ENCODE assay signal across 15 mouse cellular contexts in genomic region chr7:128540734-128541133, GRCm38 (mm10). TPM values are rescaled to one million over a fixed set of nuclear protein-coding genes. Genes with fewer than 3 reads are reported as not detected.
DNase-seq lines count a peak whose midpoint lies in the region; ATAC-seq and TF ChIP-seq lines count a peak whose summit lies in the region.
"Had no signal": no experiment of that assay in that cellular context is flagged by ENCODE, and none has a peak within 500 bp of the region (broad histone marks: within the 10 kb centered on the region; RNA-seq: fewer than 3 reads in every experiment).

No protein-coding gene starts in this region.

- WGBS in heart, adult 2 months: 35% methylated on average over 16 of the region's 16 CpGs
- 84% methylated on average over 16 of the region's 16 CpGs for WGBS in lung, embryonic 14.5 days
- WGBS in heart, embryonic 15.5 days: 77% methylated on average over 16 of the region's 16 CpGs
- WGBS in stomach, embryonic 16.5 days: 83% methylated on average over 16 of the region's 16 CpGs

- no peak for TF ChIP-seq CTCF in heart, adult 2 months (IDR thresholded peaks at IDR 0.05)
- no peak for TF ChIP-seq CTCF in lung, embryonic 14.5 days (IDR thresholded peaks at IDR 0.05; ENCODE audit: low read depth)

- H3K27ac ChIP-seq in heart, adult 2 months: peak overlapping the region; percentile 93
- 0 out of 2 replicates have a peak overlapping the region, but pooled peaks have one; percentile 21 for H3K27ac ChIP-seq in lung, embryonic 14.5 days (ENCODE audit: low read depth)
- peak overlapping the region; percentile 90 for H3K27ac ChIP-seq in heart, embryonic 15.5 days
- H3K27ac ChIP-seq in stomach, embryonic 16.5 days (ENCODE audit: low read length): peak overlapping the region; percentile 50
- H3K27ac ChIP-seq: liver, embryonic 14.5 days; neural tube, embryonic 15.5 days had no signal

- peak overlapping the region; percentile 26; the same call in 1 of the 2 replicates for H3K4me3 ChIP-seq in heart, adult 2 months
- H3K4me3 ChIP-seq in lung, embryonic 14.5 days (ENCODE audit: low read depth, low read length): no peak overlapping the region
- H3K4me3 ChIP-seq in heart, embryonic 15.5 days: no peak overlapping the region
- H3K4me3 ChIP-seq in stomach, embryonic 16.5 days (replicated peaks; ENCODE audit: low read length): no peak overlapping the region
- H3K4me3 ChIP-seq: neural tube, embryonic 15.5 days had no signal

- intact Hi-C loops in heart, adult 2 months (cut with DNase I): loop anchor here (1.0 kb wide), 1 partner anchor 17 kb away; the partner anchor contains the start of gene Bag3

- no peak for ATAC-seq in lung, embryonic 14.5 days (ENCODE audit: insufficient read depth)
- ATAC-seq in heart, embryonic 15.5 days (replicated peaks; ENCODE audit: insufficient number of reproducible peaks, insufficient read depth, low FRiP score, low read depth): no peak
- ATAC-seq in stomach, embryonic 16.5 days (ENCODE audit: insufficient read depth, low FRiP score): no peak
- no peak for ATAC-seq in megakaryocyte, adult 5-6 weeks (ENCODE audit: poor library complexity, severe bottlenecking)
- ATAC-seq: Patski had no signal

- peak in 1 of 2 experiments; percentile 46 for DNase-seq in heart, adult 2 months
- DNase-seq in heart, adult 8-10 months (ENCODE audit: low spot score): no peak
- no peak for DNase-seq in lung, embryonic 14.5 days
- no peak for DNase-seq in lung, postnatal 25 days (ENCODE audit: low spot score)
- no peak for DNase-seq in layer of hippocampus, adult 9-10 months (ENCODE audit: low spot score)
- DNase-seq: adrenal gland, postnatal 14 days; gastrocnemius, postnatal 14 days; midbrain, embryonic 14.5 days; right cerebral cortex, postnatal 14 days had no signal

- H3K79me2 ChIP-seq in heart, adult 2 months (replicated peaks; ENCODE audit: control insufficient read depth, insufficient read depth, low read length): peaks cover 2% of the 10 kb centered on the region

- H3K9me3 ChIP-seq in lung, embryonic 14.5 days (ENCODE audit: low read depth, low read length): no peaks in the 10 kb centered on the region
- no peaks in the 10 kb centered on the region for H3K9me3 ChIP-seq in heart, embryonic 15.5 days (replicated peaks)
- H3K9me3 ChIP-seq in stomach, embryonic 16.5 days (replicated peaks; ENCODE audit: control insufficient read depth, low read length): no peaks in the 10 kb centered on the region
- H3K9me3 ChIP-seq: neural tube, embryonic 15.5 days had no signal

- H3K4me2 ChIP-seq in lung, embryonic 14.5 days: no peak overlapping the region
- H3K4me2 ChIP-seq in heart, embryonic 15.5 days: no peak overlapping the region
- no peak overlapping the region for H3K4me2 ChIP-seq in stomach, embryonic 16.5 days (ENCODE audit: low read depth, low read length)
- H3K4me2 ChIP-seq: neural tube, embryonic 15.5 days had no signal

- no peaks in the 10 kb centered on the region for H3K27me3 ChIP-seq in heart, adult 2 months (ENCODE audit: control insufficient read depth, insufficient read depth, low read length)
- no peaks in the 10 kb centered on the region for H3K27me3 ChIP-seq in lung, embryonic 14.5 days (ENCODE audit: insufficient read depth, low read length)
- H3K27me3 ChIP-seq in heart, embryonic 15.5 days: no peaks in the 10 kb centered on the region
- H3K27me3 ChIP-seq in stomach, embryonic 16.5 days (ENCODE audit: control insufficient read depth, insufficient read depth, low read length): no peaks in the 10 kb centered on the region
- H3K27me3 ChIP-seq: neural tube, embryonic 15.5 days; Patski had no signal

- TF ChIP-seq EP300 in heart, adult 2 months (IDR thresholded peaks at IDR 0.05; ENCODE audit: insufficient read depth, low read depth, low read length): 0 out of 2 replicates have a peak, but pooled peaks have one; percentile 34

- TF ChIP-seq POLR2A in heart, adult 2 months (IDR thresholded peaks at IDR 0.05; ENCODE audit: insufficient read depth, low read depth, low read length): no peak; the same call in 1 of the 2 replicates

- H3K36me3 ChIP-seq in heart, adult 2 months (ENCODE audit: control insufficient read depth, insufficient read depth, low read length): peaks cover 51% of the 10 kb centered on the region
- H3K36me3 ChIP-seq in lung, embryonic 14.5 days (ENCODE audit: insufficient read depth): peaks cover 54% of the 10 kb centered on the region
- H3K36me3 ChIP-seq in heart, embryonic 15.5 days: peaks cover 36% of the 10 kb centered on the region
- H3K36me3 ChIP-seq in stomach, embryonic 16.5 days (ENCODE audit: control insufficient read depth, insufficient read depth, low read length): peaks cover 1% of the 10 kb centered on the region; the same call in 1 of the 2 replicates
- H3K36me3 ChIP-seq: neural tube, embryonic 15.5 days had no signal

- peak overlapping the region; percentile 12 for H3K9ac ChIP-seq in heart, adult 2 months (ENCODE audit: low read depth, low read length)
- no peak overlapping the region for H3K9ac ChIP-seq in lung, embryonic 14.5 days
- no peak overlapping the region for H3K9ac ChIP-seq in heart, embryonic 15.5 days
- H3K9ac ChIP-seq in stomach, embryonic 16.5 days (ENCODE audit: low read length): no peak overlapping the region
- H3K9ac ChIP-seq: liver, embryonic 14.5 days; neural tube, embryonic 15.5 days had no signal

- peaks cover 53% of the 10 kb centered on the region for H3K4me1 ChIP-seq in heart, adult 2 months (ENCODE audit: control insufficient read depth, insufficient read depth, low read length)
- peaks cover 8% of the 10 kb centered on the region for H3K4me1 ChIP-seq in lung, embryonic 14.5 days (ENCODE audit: insufficient read depth)
- H3K4me1 ChIP-seq in heart, embryonic 15.5 days (replicated peaks): peaks cover 80% of the 10 kb centered on the region
- H3K4me1 ChIP-seq in stomach, embryonic 16.5 days (ENCODE audit: control insufficient read depth, insufficient read depth, low read length): peaks cover 42% of the 10 kb centered on the region

RNA-seq across cellular contexts. Expression of gene Bag3, which starts 17.3 kb away (rescaled TPM):
- total RNA-seq in heart, adult 2 months (2021): 100 to 1,000 TPM; 259 to 296 TPM
- polyA plus RNA-seq in heart, adult 2 months (2012; rRNA removed): 133 and 148 TPM in 2 replicates
- 100 to 1,000 TPM; 281 to 370 (median 342) TPM for total RNA-seq in heart, adult 8-10 months (2022)
- polyA plus RNA-seq in lung, embryonic 14.5 days (2014; fragmentation: Nextera tagmentation; extraction: Ambion mirVana): 20.9 and 22.7 TPM in 2 replicates
- 26.1 and 29.0 TPM in 2 replicates for polyA plus RNA-seq in heart, embryonic 15.5 days (2015; fragmentation: Nextera tagmentation; extraction: Ambion mirVana)
- 17.4 and 20.8 TPM in 2 replicates for polyA plus RNA-seq in stomach, embryonic 16.5 days (2015; fragmentation: Nextera tagmentation; extraction: Ambion mirVana)
- total RNA-seq in megakaryocyte, adult 5-6 weeks (2015): 8.8 and 11.1 TPM in 2 replicates
- total RNA-seq in megakaryocyte, adult 5-6 weeks (2017): 7.6 and 7.7 TPM in 2 replicates

Comparison
In these comparisons a context has a peak if more than half of its experiments do, and no peak if none do; other contexts are left out.
1. H3K27ac ChIP-seq: peak in every context shown above with its lines; median percentile 93 in heart, adult 2 months; 90 in heart, embryonic 15.5 days; 50 in stomach, embryonic 16.5 days; 21 in lung, embryonic 14.5 days.